Mouse (Mus musculus) megakaryocyte, embryonic 14.5 days (primary cell): ENCODE results near the gene Akap13. TPM values are rescaled to one million over a fixed set of nuclear protein-coding genes. Genes with fewer than 3 reads are reported as not detected.
A peak's percentile ranks its signal among the peaks of the same experiment; 100 is the strongest.
"Not testable (repeated sequence)": the region's sequence is repeated elsewhere in the genome, so short reads cannot be mapped to it uniquely, and the experiment has no call there.

Experiments
- H3K27me3 ChIP-seq: replicated peaks from 2 replicates; pipeline ENCODE3; 2012; ENCODE audit warnings: inconsistent platforms
- H3K36me3 ChIP-seq: replicated peaks from 2 replicates; pipeline ENCODE3; 2012; ENCODE audit warnings: low read length, inconsistent platforms, mixed read lengths
- H3K4me1 ChIP-seq: 2 replicates; pipeline ENCODE4 v1.6.1; 2012; ENCODE audit warnings: inconsistent platforms
- H3K4me3 ChIP-seq: replicated peaks from 2 replicates; pipeline ENCODE3; 2012; ENCODE audit warnings: moderate library complexity, mild to moderate bottlenecking, inconsistent platforms
- H3K9me3 ChIP-seq: 2 replicates; pipeline ENCODE4 v1.6.1; 2012; ENCODE audit warnings: inconsistent platforms
- FLI1 ChIP-seq: IDR thresholded peaks from 2 replicates; pipeline ENCODE4 v1.6.1; 2012; ENCODE audit warnings: low read length, inconsistent platforms, mixed read lengths
- GATA1 ChIP-seq: IDR thresholded peaks from 3 replicates; pipeline ENCODE4 v1.6.1; 2012; ENCODE audit warnings: mixed read lengths, low read length, inconsistent platforms, borderline replicate concordance
- polyA plus RNA-seq: library from polyadenylated mRNA; stranded (reverse); fragments of >175 nt; gene quantifications from 2 replicates; pipeline ENCODE4 v1.2.3, GENCODE M21; 2012; ENCODE audit warnings: low replicate concordance; ENCODE audit not compliant: insufficient read depth

Gene Akap13
- polyA plus RNA-seq, 1 experiment: 9.5 TPM

- Histone ChIP-seq H3K36me3 (peaks cover 50% of the 10 kb centered on the region), H3K4me1 (peaks cover 74% of the 10 kb centered on the region), H3K9me3 (no peaks in the 10 kb centered on the region), H3K27me3 (no peaks in the 10 kb centered on the region), H3K4me3 (no peak overlapping the region)
- TF ChIP-seq GATA1 (no peak), FLI1 (no peak)
These were observed 312.8 kb downstream of the Akap13 start for GRCm38 (mm10) chr7:75768169-75768568.

- peak overlapping the region; percentile 16 for H3K4me3 ChIP-seq
- H3K36me3 ChIP-seq: peaks cover 62% of the 10 kb centered on the region
- H3K9me3 ChIP-seq: no peaks in the 10 kb centered on the region
- TF ChIP-seq FLI1 (no peak), GATA1 (no peak)
- H3K27me3 ChIP-seq: no peaks in the 10 kb centered on the region
- H3K4me1 ChIP-seq: peaks cover 71% of the 10 kb centered on the region
These were observed 314.6 kb downstream of the Akap13 start for GRCm38 (mm10) chr7:75769909-75770308.

GRCm38 (mm10) chr7:75774095-75775078 is 319.1 kb downstream of the Akap13 start:
- peaks cover 87% of the 10 kb centered on the region for H3K4me1 ChIP-seq
- H3K27me3 ChIP-seq, H3K4me3 ChIP-seq: not testable (repeated sequence)
- peaks cover 26% of the 10 kb centered on the region for H3K9me3 ChIP-seq
- H3K36me3 ChIP-seq: peaks cover 92% of the 10 kb centered on the region

GRCm38 (mm10) chr7:75778053-75778452 is 322.7 kb downstream of the Akap13 start:
- no peaks in the 10 kb centered on the region for H3K27me3 ChIP-seq
- H3K36me3 ChIP-seq: peaks cover 69% of the 10 kb centered on the region
- peak overlapping the region; percentile 34 for H3K4me3 ChIP-seq
- peaks cover 26% of the 10 kb centered on the region for H3K9me3 ChIP-seq
- peaks cover 77% of the 10 kb centered on the region for H3K4me1 ChIP-seq
- TF ChIP-seq GATA1: no peak
- TF ChIP-seq FLI1: no peak

GRCm38 (mm10) chr7:75780812-75781211 is 325.5 kb downstream of the Akap13 start:
- H3K9me3 ChIP-seq: peaks cover 18% of the 10 kb centered on the region
- TF ChIP-seq GATA1 (no peak), FLI1 (no peak)
- no peaks in the 10 kb centered on the region for H3K27me3 ChIP-seq
- H3K4me1 ChIP-seq: peaks cover 72% of the 10 kb centered on the region
- H3K36me3 ChIP-seq: peaks cover 48% of the 10 kb centered on the region
- H3K4me3 ChIP-seq: peak overlapping the region; percentile 97

- Histone ChIP-seq H3K4me1 (peaks cover 74% of the 10 kb centered on the region), H3K4me3 (peak overlapping the region; percentile 97), H3K36me3 (peaks cover 42% of the 10 kb centered on the region), H3K9me3 (peaks cover 15% of the 10 kb centered on the region), H3K27me3 (no peaks in the 10 kb centered on the region)
- TF ChIP-seq GATA1 (no peak), FLI1 (no peak)
These were observed 326.1 kb downstream of the Akap13 start for GRCm38 (mm10) chr7:75781298-75781947.

- Histone ChIP-seq H3K4me1 (peaks cover 76% of the 10 kb centered on the region), H3K9me3 (peaks cover 10% of the 10 kb centered on the region), H3K27me3 (no peaks in the 10 kb centered on the region), H3K36me3 (peaks cover 35% of the 10 kb centered on the region), H3K4me3 (peak overlapping the region; percentile 97)
- TF ChIP-seq GATA1 (no peak), FLI1 (no peak)
These were observed 326.8 kb downstream of the Akap13 start for GRCm38 (mm10) chr7:75781948-75782722.

GRCm38 (mm10) chr7:75782723-75783011 is 327.3 kb downstream of the Akap13 start:
- H3K27me3 ChIP-seq: no peaks in the 10 kb centered on the region
- H3K4me3 ChIP-seq: peak overlapping the region; percentile 97
- TF ChIP-seq GATA1 (no peak), FLI1 (no peak)
- 0 out of 2 replicates have a peak, but pooled peaks cover 5% of the 10 kb centered on the region for H3K9me3 ChIP-seq
- peaks cover 29% of the 10 kb centered on the region for H3K36me3 ChIP-seq
- peaks cover 76% of the 10 kb centered on the region for H3K4me1 ChIP-seq

- Histone ChIP-seq H3K27me3 (no peaks in the 10 kb centered on the region), H3K4me1 (peaks cover 74% of the 10 kb centered on the region), H3K4me3 (no peak overlapping the region), H3K36me3 (no peaks in the 10 kb centered on the region), H3K9me3 (no peaks in the 10 kb centered on the region)
- TF ChIP-seq GATA1: no peak
- no peak for TF ChIP-seq FLI1
These were observed 330.3 kb downstream of the Akap13 start for GRCm38 (mm10) chr7:75785388-75786328.
